Comparison of ENCODE assay signal across 10 mouse cellular contexts in genomic region chr13:32236269-32236678, GRCm38 (mm10).
DNase-seq lines count a peak whose midpoint lies in the region; ATAC-seq and TF ChIP-seq lines count a peak whose summit lies in the region.
"Had no signal": no experiment of that assay in that cellular context is flagged by ENCODE, and none has a peak within 500 bp of the region (broad histone marks: within the 10 kb centered on the region; RNA-seq: fewer than 3 reads in every experiment).

No protein-coding gene starts in this region.

- H3K4me3 ChIP-seq in left cerebral cortex, adult 2 months: no peak overlapping the region

- DNase-seq in embryo, embryonic 11 days: peak; percentile 11
- DNase-seq in embryo, embryonic 10 days (ENCODE audit: low spot score): no peak
- DNase-seq in 416B (ENCODE audit: low read depth): peak; percentile 27
- peak; percentile 77 to 90 for DNase-seq in heart, adult 18-20 months
- peak; percentile 28 for DNase-seq in kidney, postnatal 10 days
- DNase-seq in frontal cortex, postnatal 10 days (ENCODE audit: low spot score in 2 of 2): no peak
- no peak for DNase-seq in left cerebral cortex, adult 2 months (ENCODE audit: extremely low spot score in 1 of 2, low spot score in 2 of 2)
- DNase-seq: midbrain, embryonic 14.5 days had no signal

- H3K27ac ChIP-seq in left cerebral cortex, adult 2 months: no peak overlapping the region

- intact Hi-C loops in left cerebral cortex, adult 2 months (cut with DNase I): no loop called here

- no peak for ATAC-seq in erythroblast, adult 5-6 weeks (replicated peaks; ENCODE audit: low FRiP score, poor library complexity, severe bottlenecking)
- ATAC-seq: forebrain, embryonic 16.5 days had no signal

- TF ChIP-seq CTCF in left cerebral cortex, adult 2 months (IDR thresholded peaks at IDR 0.05): no peak

Comparison
In these comparisons a context has a peak if more than half of its experiments do, and no peak if none do; other contexts are left out.
1. DNase-seq: peak in embryo, embryonic 11 days (single experiment), 416B (single experiment), heart, adult 18-20 months (2 of 2) and kidney, postnatal 10 days (single experiment); none in embryo, embryonic 10 days (single experiment), frontal cortex, postnatal 10 days (0 of 2) and left cerebral cortex, adult 2 months (0 of 2).